Mouse (Mus musculus) testis, adult 2 months (tissue): ENCODE data around the gene Olfr220. TPM values are rescaled to one million over a fixed set of nuclear protein-coding genes. Genes with fewer than 3 reads are reported as not detected.

Experiments
- H3K27ac ChIP-seq: fragments of 200-500 bp; 2 replicates; pipeline ENCODE4 v1.5.1; 2012; ENCODE audit warnings: low read depth, low read length; ENCODE audit not compliant: control insufficient read depth, insufficient read depth
- H3K27me3 ChIP-seq: fragments of 200-500 bp; 2 replicates; pipeline ENCODE4 v1.6.1; 2012; ENCODE audit warnings: mild to moderate bottlenecking, low read length, moderate library complexity; ENCODE audit not compliant: control insufficient read depth, insufficient read depth
- H3K36me3 ChIP-seq: fragments of 200-500 bp; 2 replicates; pipeline ENCODE4 v1.6.1; 2012; ENCODE audit warnings: mild to moderate bottlenecking, low read length; ENCODE audit not compliant: control insufficient read depth, insufficient read depth
- H3K4me1 ChIP-seq: fragments of 200-500 bp; 2 replicates; pipeline ENCODE4 v1.6.1; 2012; ENCODE audit warnings: low read length; ENCODE audit not compliant: control insufficient read depth, insufficient read depth
- H3K4me3 ChIP-seq: fragments of 200-500 bp; 2 replicates; pipeline ENCODE4 v1.5.1; 2012; ENCODE audit warnings: low read depth, mild to moderate bottlenecking, low read length, moderate library complexity, mixed read lengths; ENCODE audit not compliant: control insufficient read depth
- CTCF ChIP-seq: fragments of 200-500 bp; IDR thresholded peaks from 2 replicates; pipeline ENCODE4 v1.5.1; 2012; ENCODE audit warnings: low read depth, mild to moderate bottlenecking, inconsistent platforms, low read length, moderate library complexity; ENCODE audit not compliant: control insufficient read depth, insufficient read depth, insufficient replicate concordance
- POLR2A ChIP-seq: fragments of 200-500 bp; IDR thresholded peaks from 2 replicates; pipeline ENCODE4 v1.6.1; 2012; ENCODE audit warnings: low read depth, mild to moderate bottlenecking, inconsistent platforms, low read length, moderate library complexity; ENCODE audit not compliant: control insufficient read depth
- polyA plus RNA-seq: library from polyadenylated mRNA; depleted of rRNA; stranded (reverse); fragments of >200 nt; gene quantifications from 2 replicates; pipeline ENCODE4 v1.2.3, GENCODE M21; 2012; rRNA removed

The Olfr220 gene
- polyA plus RNA-seq, 1 experiment = not detected

GRCm38 (mm10) chr1:174465385-174465784 lies 23.5 kb downstream of the Olfr220 start:
- no peaks in the 10 kb centered on the region for H3K36me3 ChIP-seq
- TF ChIP-seq CTCF = no peak
- TF ChIP-seq POLR2A = no peak
- H3K27me3 ChIP-seq = no peaks in the 10 kb centered on the region
- no peaks in the 10 kb centered on the region for H3K4me1 ChIP-seq
- no peak overlapping the region for H3K4me3 ChIP-seq
- no peak overlapping the region for H3K27ac ChIP-seq

DNA sequence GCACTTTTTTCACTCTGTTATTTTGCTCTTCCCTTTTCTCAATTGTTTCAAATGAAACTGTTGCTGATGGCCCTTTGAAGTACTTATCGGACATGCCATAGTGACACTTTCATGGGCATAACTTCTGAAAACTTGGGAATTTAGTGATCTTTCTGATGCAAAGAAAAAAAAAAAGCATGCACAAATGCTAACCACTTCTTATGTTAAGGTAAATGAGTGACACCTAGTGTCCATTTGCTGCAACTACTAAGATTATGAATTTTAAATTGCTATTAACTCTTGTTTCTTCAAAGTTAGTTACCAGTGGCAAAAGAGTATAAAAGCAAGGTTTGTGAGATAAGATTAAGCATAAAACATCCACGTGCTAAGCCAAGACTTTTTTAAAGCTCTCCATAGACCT lies 24.4 kb downstream of the Olfr220 start:
- TF ChIP-seq POLR2A = no peak
- TF ChIP-seq CTCF = no peak
- H3K27me3 ChIP-seq = no peaks in the 10 kb centered on the region
- H3K27ac ChIP-seq = no peak overlapping the region
- no peaks in the 10 kb centered on the region for H3K36me3 ChIP-seq
- no peak overlapping the region for H3K4me3 ChIP-seq
- no peaks in the 10 kb centered on the region for H3K4me1 ChIP-seq

DNA sequence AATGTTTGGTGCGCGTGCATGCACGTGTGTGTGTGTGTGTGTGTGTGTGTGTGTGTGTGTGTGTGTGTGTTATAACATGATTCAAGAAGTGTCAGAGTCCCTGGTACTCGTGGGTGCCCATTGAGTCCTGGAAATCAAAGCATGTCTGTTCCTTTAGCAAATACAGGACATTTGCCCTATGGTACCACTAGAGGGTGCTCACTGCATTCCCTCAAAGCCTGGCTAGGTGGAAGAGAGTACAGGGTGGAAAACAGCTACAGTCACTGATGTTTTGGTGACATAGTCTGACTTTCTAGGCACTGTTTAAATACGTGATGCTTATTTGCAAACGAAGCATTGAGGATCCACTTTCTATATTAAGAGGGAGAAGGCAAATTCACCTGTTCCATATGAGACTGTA lies 27.9 kb downstream of the Olfr220 start:
- no peak overlapping the region for H3K27ac ChIP-seq
- H3K36me3 ChIP-seq = no peaks in the 10 kb centered on the region
- H3K4me3 ChIP-seq = no peak overlapping the region
- H3K27me3 ChIP-seq = no peaks in the 10 kb centered on the region
- no peaks in the 10 kb centered on the region for H3K4me1 ChIP-seq
- TF ChIP-seq POLR2A (no peak), CTCF (no peak)

- no peak overlapping the region for H3K27ac ChIP-seq
- H3K4me3 ChIP-seq = no peak overlapping the region
- TF ChIP-seq CTCF (no peak), POLR2A (no peak)
- H3K4me1 ChIP-seq = no peaks in the 10 kb centered on the region
- H3K27me3 ChIP-seq = no peaks in the 10 kb centered on the region
- no peaks in the 10 kb centered on the region for H3K36me3 ChIP-seq
Observed at GRCm38 (mm10) chr1:174482567-174482966, 40.7 kb downstream of the Olfr220 start.

- H3K4me3 ChIP-seq = no peak overlapping the region
- no peaks in the 10 kb centered on the region for H3K36me3 ChIP-seq
- peaks cover 13% of the 10 kb centered on the region for H3K4me1 ChIP-seq
- H3K27ac ChIP-seq = no peak overlapping the region
- TF ChIP-seq POLR2A (no peak), CTCF (no peak)
- H3K27me3 ChIP-seq = peaks cover 2% of the 10 kb centered on the region
Observed at GRCm38 (mm10) chr1:174500064-174500463, 58.2 kb downstream of the Olfr220 start.

Other genes starting within 250 kb of the Olfr220 start
- gene Olfr419, start 190.0 kb upstream of the Olfr220 start, polyA plus RNA-seq = not detected in 2 replicates
- gene Mptx1, start 111.6 kb upstream of the Olfr220 start, polyA plus RNA-seq = not detected in 2 replicates
- not detected in 2 replicates for gene Olfr417, start 77.0 kb upstream of the Olfr220 start, polyA plus RNA-seq
- not detected in 2 replicates for gene Olfr248, start 51.0 kb upstream of the Olfr220 start, polyA plus RNA-seq
- not detected in 2 replicates for gene Olfr414, start 18.0 kb upstream of the Olfr220 start, polyA plus RNA-seq
- gene Fmn2, start 59.7 kb downstream of the Olfr220 start, polyA plus RNA-seq = 3.0 and 5.5 TPM in 2 replicates